Mouse (Mus musculus) erythroblast, embryonic 14.5 days (primary cell): ENCODE data around the gene Hpcal1.

Experiments used
- GATA1 ChIP-seq: IDR thresholded peaks from 2 replicates; pipeline ENCODE4 v1.6.1; 2012; ENCODE audit warnings: low read length, inconsistent platforms, mixed read lengths
- TAL1 ChIP-seq: IDR thresholded peaks from 3 replicates; pipeline ENCODE4 v1.6.1; 2012; ENCODE audit warnings: low read length, inconsistent platforms, mixed read lengths

GRCm38 (mm10) chr12:17749784-17750183 lies 59.1 kb downstream of the Hpcal1 start:
- TF ChIP-seq GATA1 (no peak), TAL1 (no peak)
